Mouse (Mus musculus) neural tube, embryonic 14.5 days (tissue): ENCODE data around the gene Rorb. TPM values are rescaled to one million over a fixed set of nuclear protein-coding genes. Genes with fewer than 3 reads are reported as not detected.

Source experiments
- ATAC-seq: fragments of 200-750 bp; cut with Nextera tagmentation; 2 replicates; pipeline ENCODE4 v1.8.0; 2017; ENCODE audit warnings: low read depth, mild to moderate bottlenecking, moderate TSS enrichment, moderate library complexity
- H3K27ac ChIP-seq: fragments of 300-500 bp; sonication (generic); 2 replicates; pipeline ENCODE4 v1.5.1; 2014; ENCODE audit warnings: low read depth, mild to moderate bottlenecking, control low read depth, low read length, moderate library complexity, mixed read lengths
- H3K27me3 ChIP-seq: fragments of 300-500 bp; sonication (generic); 2 replicates; pipeline ENCODE4 v1.6.1; 2014; ENCODE audit warnings: low read length; ENCODE audit not compliant: control insufficient read depth, insufficient read depth
- H3K36me3 ChIP-seq: fragments of 300-500 bp; sonication (generic); 2 replicates; pipeline ENCODE4 v1.6.1; 2014; ENCODE audit warnings: low read length, mixed read lengths; ENCODE audit not compliant: control insufficient read depth, insufficient read depth
- H3K4me1 ChIP-seq: fragments of 300-500 bp; sonication (generic); 2 replicates; pipeline ENCODE4 v1.6.1; 2014; ENCODE audit warnings: low read length; ENCODE audit not compliant: control insufficient read depth, insufficient read depth
- H3K4me2 ChIP-seq: fragments of 300-500 bp; sonication (generic); 2 replicates; pipeline ENCODE4 v1.6.1; 2014; ENCODE audit warnings: mild to moderate bottlenecking, low read depth, low read length, control low read depth
- H3K4me3 ChIP-seq: fragments of 300-500 bp; sonication (generic); 2 replicates; pipeline ENCODE4 v1.5.1; 2014; ENCODE audit warnings: low read depth, low read length, control low read depth, mixed read lengths
- H3K9ac ChIP-seq: fragments of 300-500 bp; sonication (generic); replicated peaks from 2 replicates; pipeline ENCODE4 v1.6.1; 2014; ENCODE audit warnings: low read depth, mild to moderate bottlenecking, control low read depth, low read length, mixed read lengths
- H3K9me3 ChIP-seq: fragments of 300-500 bp; sonication (generic); 2 replicates; pipeline ENCODE4 v1.6.1; 2016; ENCODE audit warnings: low read length; ENCODE audit not compliant: control insufficient read depth
- WGBS: fragments of 180-500 bp; shearing (Covaris S2); extraction: QIAGEN DNeasy Blood & Tissue Kit; methylation state at CpG from one replicate; pipeline ENCODE4 v1.1.7; 2014; 5-methylcytosine and 5-hydroxymethylcytosine counted together
- polyA plus RNA-seq: library from polyadenylated mRNA; unstranded; fragments of >200 nt; fragmentation: Nextera tagmentation; extraction: Ambion mirVana; gene quantifications from 2 replicates; pipeline ENCODE4 v1.2.1, GENCODE M21; 2014

Rorb gene
- polyA plus RNA-seq, 1 experiment from 2014 or later, result 21.9 TPM

- ATAC-seq, result 0 out of 2 replicates have a peak, but pooled peaks have one; percentile 36
- H3K4me1 ChIP-seq, result peaks cover 7% of the 10 kb centered on the region; the same call in 1 of the 2 replicates
- no peak overlapping the region for H3K27ac ChIP-seq
- no peak overlapping the region; the same call in 1 of the 2 replicates for H3K9ac ChIP-seq
- H3K9me3 ChIP-seq, result no peaks in the 10 kb centered on the region
- 23% methylated on average over 8 of the region's 8 CpGs for WGBS
- no peaks in the 10 kb centered on the region for H3K27me3 ChIP-seq
- peak overlapping the region; percentile 33; the same call in 1 of the 2 replicates for H3K4me2 ChIP-seq
- no peak overlapping the region for H3K4me3 ChIP-seq
- H3K36me3 ChIP-seq, result no peaks in the 10 kb centered on the region
These were observed 52.8 kb downstream of the Rorb start for GRCm38 (mm10) chr19:19058201-19058600.

GRCm38 (mm10) chr19:19043138-19043537, 67.9 kb downstream of the Rorb start:
- no peak for ATAC-seq
- H3K9me3 ChIP-seq, result no peaks in the 10 kb centered on the region
- H3K27ac ChIP-seq, result no peak overlapping the region
- no peak overlapping the region for H3K4me2 ChIP-seq
- H3K9ac ChIP-seq, result no peak overlapping the region
- H3K27me3 ChIP-seq, result no peaks in the 10 kb centered on the region
- no peaks in the 10 kb centered on the region for H3K36me3 ChIP-seq
- 44% methylated on average over 2 of the region's 2 CpGs for WGBS
- 0 out of 2 replicates have a peak, but pooled peaks cover 2% of the 10 kb centered on the region for H3K4me1 ChIP-seq
- H3K4me3 ChIP-seq, result no peak overlapping the region

- H3K36me3 ChIP-seq, result no peaks in the 10 kb centered on the region
- no peak overlapping the region for H3K9ac ChIP-seq
- WGBS, result 42% methylated on average over 2 of the region's 2 CpGs
- no peak for ATAC-seq
- H3K9me3 ChIP-seq, result no peaks in the 10 kb centered on the region
- no peak overlapping the region for H3K4me2 ChIP-seq
- H3K27ac ChIP-seq, result no peak overlapping the region
- H3K4me1 ChIP-seq, result 0 out of 2 replicates have a peak, but pooled peaks cover 2% of the 10 kb centered on the region
- no peak overlapping the region for H3K4me3 ChIP-seq
- no peaks in the 10 kb centered on the region for H3K27me3 ChIP-seq
These were observed 70.2 kb downstream of the Rorb start for GRCm38 (mm10) chr19:19040800-19041199.

GRCm38 (mm10) chr19:19034482-19035315, 76.3 kb downstream of the Rorb start:
- Histone ChIP-seq H3K9me3 (no peaks in the 10 kb centered on the region), H3K27ac (no peak overlapping the region), H3K4me3 (no peak overlapping the region), H3K9ac (no peak overlapping the region), H3K4me2 (no peak overlapping the region), H3K4me1 (no peaks in the 10 kb centered on the region), H3K36me3 (no peaks in the 10 kb centered on the region), H3K27me3 (no peaks in the 10 kb centered on the region)
- ATAC-seq, result no peak
- WGBS, result 82% methylated on average over 5 of the region's 5 CpGs

- Histone ChIP-seq H3K4me1 (no peaks in the 10 kb centered on the region), H3K27ac (no peak overlapping the region), H3K27me3 (no peaks in the 10 kb centered on the region), H3K4me2 (no peak overlapping the region), H3K4me3 (no peak overlapping the region), H3K9me3 (no peaks in the 10 kb centered on the region), H3K9ac (no peak overlapping the region), H3K36me3 (no peaks in the 10 kb centered on the region)
- 81% methylated on average over 3 of the region's 3 CpGs for WGBS
- ATAC-seq, result no peak
These were observed 77.0 kb downstream of the Rorb start for GRCm38 (mm10) chr19:19033974-19034373.

GRCm38 (mm10) chr19:19005144-19005543, 105.9 kb downstream of the Rorb start:
- H3K4me1 ChIP-seq, result peaks cover 3% of the 10 kb centered on the region; the same call in 1 of the 2 replicates
- no peaks in the 10 kb centered on the region for H3K36me3 ChIP-seq
- no peaks in the 10 kb centered on the region for H3K27me3 ChIP-seq
- no peaks in the 10 kb centered on the region for H3K9me3 ChIP-seq
- H3K9ac ChIP-seq, result no peak overlapping the region
- no peak overlapping the region for H3K27ac ChIP-seq
- 40% methylated on average over 6 of the region's 6 CpGs for WGBS
- no peak overlapping the region for H3K4me3 ChIP-seq
- no peak overlapping the region for H3K4me2 ChIP-seq
- peak; percentile 79 for ATAC-seq

GRCm38 (mm10) chr19:19004023-19004656, 106.9 kb downstream of the Rorb start:
- ATAC-seq, result peak; percentile 72; the same call in 1 of the 2 replicates

GRCm38 (mm10) chr19:18998966-18999365, 112.0 kb downstream of the Rorb start:
- Histone ChIP-seq H3K27ac (no peak overlapping the region), H3K9ac (no peak overlapping the region), H3K4me3 (no peak overlapping the region), H3K4me1 (peaks cover 3% of the 10 kb centered on the region; the same call in 1 of the 2 replicates), H3K36me3 (no peaks in the 10 kb centered on the region), H3K27me3 (no peaks in the 10 kb centered on the region), H3K4me2 (no peak overlapping the region), H3K9me3 (no peaks in the 10 kb centered on the region)
- no peak for ATAC-seq
- 88% methylated on average over 8 of the region's 8 CpGs for WGBS

More at GRCm38 (mm10) chr19:19004023-19004656, 106.9 kb downstream of the Rorb start:
- Histone ChIP-seq H3K27me3 (no peaks in the 10 kb centered on the region), H3K9me3 (no peaks in the 10 kb centered on the region), H3K4me2 (no peak overlapping the region), H3K36me3 (no peaks in the 10 kb centered on the region), H3K4me3 (no peak overlapping the region), H3K27ac (no peak overlapping the region), H3K4me1 (peaks cover 3% of the 10 kb centered on the region; the same call in 1 of the 2 replicates), H3K9ac (no peak overlapping the region)
- 22% methylated on average over 10 of the region's 11 CpGs for WGBS

- H3K36me3 ChIP-seq, result no peaks in the 10 kb centered on the region
- H3K4me1 ChIP-seq, result peaks cover 3% of the 10 kb centered on the region; the same call in 1 of the 2 replicates
- no peak overlapping the region for H3K4me2 ChIP-seq
- 83% methylated on average over 1 of the region's 1 CpGs for WGBS
- no peak overlapping the region for H3K9ac ChIP-seq
- no peaks in the 10 kb centered on the region for H3K27me3 ChIP-seq
- H3K27ac ChIP-seq, result no peak overlapping the region
- no peak for ATAC-seq
- no peak overlapping the region for H3K4me3 ChIP-seq
- H3K9me3 ChIP-seq, result no peaks in the 10 kb centered on the region
These were observed 113.3 kb downstream of the Rorb start for GRCm38 (mm10) chr19:18997711-18998110.
